Mouse (Mus musculus) lung, postnatal 0 days (tissue): ENCODE results near the gene Rnf144b. TPM values are rescaled to one million over a fixed set of nuclear protein-coding genes. Genes with fewer than 3 reads are reported as not detected.

Experiments
- ATAC-seq: fragments of 200-750 bp; cut with Nextera tagmentation; 2 replicates; pipeline ENCODE4 v1.8.0; 2017; ENCODE audit warnings: moderate library complexity
- DNase-seq: peaks from one replicate; pipeline ENCODE4 v3.0.0-alpha.2; 2016; ENCODE audit warnings: low spot score
- H3K27ac ChIP-seq: fragments of 300-500 bp; sonication (generic); 2 replicates; pipeline ENCODE4 v1.5.1; 2014; ENCODE audit warnings: antibody characterized with exemption, mild to moderate bottlenecking, low read length, mixed read lengths
- H3K27me3 ChIP-seq: fragments of 300-500 bp; sonication (generic); replicated peaks from 2 replicates; pipeline ENCODE4 v1.6.1; 2014; ENCODE audit warnings: low read length, mixed read lengths; ENCODE audit not compliant: insufficient read depth
- H3K36me3 ChIP-seq: fragments of 300-500 bp; sonication (generic); 2 replicates; pipeline ENCODE4 v1.6.1; 2014; ENCODE audit warnings: low read length, mixed read lengths; ENCODE audit not compliant: insufficient read depth
- H3K4me1 ChIP-seq: fragments of 300-500 bp; sonication (generic); 2 replicates; pipeline ENCODE4 v1.6.1; 2014; ENCODE audit warnings: antibody characterized with exemption, low read depth, low read length, mixed read lengths; ENCODE audit not compliant: insufficient read depth
- H3K4me2 ChIP-seq: fragments of 300-500 bp; sonication (generic); replicated peaks from 2 replicates; pipeline ENCODE4 v1.6.1; 2014; ENCODE audit warnings: low read depth, mild to moderate bottlenecking, low read length, moderate library complexity, mixed read lengths
- H3K4me3 ChIP-seq: fragments of 300-500 bp; sonication (generic); 2 replicates; pipeline ENCODE4 v1.5.1; 2014; ENCODE audit warnings: low read depth, low read length
- H3K9ac ChIP-seq: fragments of 300-500 bp; sonication (generic); replicated peaks from 2 replicates; pipeline ENCODE4 v1.6.1; 2014; ENCODE audit warnings: low read depth, mild to moderate bottlenecking
- H3K9me3 ChIP-seq: fragments of 300-500 bp; sonication (generic); 2 replicates; pipeline ENCODE4 v1.6.1; 2016; ENCODE audit warnings: low read length, mixed read lengths
- CTCF ChIP-seq: IDR thresholded peaks from 2 replicates; pipeline ENCODE4 v1.5.1; 2016; ENCODE audit warnings: antibody characterized with exemption, mild to moderate bottlenecking
- EP300 ChIP-seq: IDR thresholded peaks from 2 replicates; pipeline ENCODE4 v1.6.1; 2016; ENCODE audit warnings: antibody characterized with exemption, mild to moderate bottlenecking, control low read depth
- WGBS: fragments of 180-500 bp; shearing (Covaris S2); extraction: QIAGEN DNeasy Blood & Tissue Kit; methylation state at CpG from one replicate; pipeline ENCODE4 v1.1.7; 2014; 5-methylcytosine and 5-hydroxymethylcytosine counted together
- polyA plus RNA-seq: library from polyadenylated mRNA; unstranded; fragments of >200 nt; fragmentation: Nextera tagmentation; extraction: Ambion mirVana; gene quantifications from 2 replicates; pipeline ENCODE4 v1.2.1, GENCODE M21; 2015

Gene Rnf144b
- polyA plus RNA-seq, 1 experiment from 2014 or later: 3.2 TPM

DNA sequence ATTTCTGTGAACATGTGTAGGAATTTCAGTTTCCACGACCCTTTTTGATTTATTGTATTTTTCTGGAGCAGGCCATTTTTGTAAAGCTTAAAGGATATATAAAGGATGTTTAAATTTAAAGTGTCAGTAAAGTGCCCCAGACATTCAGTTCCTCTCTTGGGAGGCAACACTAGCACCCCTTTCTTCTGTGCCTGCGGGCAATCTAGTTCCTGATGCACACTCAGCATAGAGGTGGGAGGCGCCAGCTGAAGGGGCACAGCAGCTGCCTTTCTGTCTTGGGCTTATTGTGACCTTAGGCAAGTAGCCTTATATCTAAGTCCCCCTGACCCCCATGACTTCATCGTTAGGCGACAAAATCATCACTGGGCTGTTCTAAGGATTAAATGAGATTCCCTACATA, 42.3 kb downstream of the Rnf144b start:
- Histone ChIP-seq H3K27ac (no peak overlapping the region), H3K4me2 (no peak overlapping the region), H3K27me3 (no peaks in the 10 kb centered on the region), H3K9me3 (no peaks in the 10 kb centered on the region; the same call in 1 of the 2 replicates), H3K36me3 (no peaks in the 10 kb centered on the region), H3K4me3 (no peak overlapping the region), H3K9ac (no peak overlapping the region), H3K4me1 (no peaks in the 10 kb centered on the region)
- 71% methylated on average over 5 of the region's 5 CpGs for WGBS
- TF ChIP-seq CTCF: no peak
- TF ChIP-seq EP300: no peak
- DNase-seq: no peak
- no peak for ATAC-seq

DNA sequence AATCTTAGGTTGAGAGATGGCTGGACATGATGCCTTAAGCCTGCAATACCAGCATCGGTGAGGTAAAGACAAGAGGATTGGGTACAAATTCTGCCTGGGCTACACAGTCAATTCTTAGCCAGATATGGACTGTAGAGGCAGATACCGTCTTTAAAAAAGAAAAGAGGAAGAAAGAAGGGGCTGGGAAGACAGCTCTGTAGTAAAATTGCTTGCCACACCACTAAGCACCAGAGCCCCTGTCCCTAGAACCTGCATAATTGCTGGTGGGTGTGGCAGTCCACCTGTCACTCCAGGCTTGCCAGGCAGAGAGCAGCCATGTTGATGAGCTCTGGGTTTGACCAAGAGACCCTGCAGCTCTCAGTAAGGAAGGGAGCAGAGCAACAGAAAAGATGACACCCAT, 42.8 kb downstream of the Rnf144b start:
- H3K36me3 ChIP-seq: no peaks in the 10 kb centered on the region
- H3K9ac ChIP-seq: no peak overlapping the region
- H3K27me3 ChIP-seq: no peaks in the 10 kb centered on the region
- H3K4me3 ChIP-seq: no peak overlapping the region
- WGBS: 89% methylated on average over 2 of the region's 2 CpGs
- TF ChIP-seq EP300: no peak
- TF ChIP-seq CTCF: no peak
- H3K4me1 ChIP-seq: no peaks in the 10 kb centered on the region
- DNase-seq (no peak), ATAC-seq (no peak)
- no peak overlapping the region for H3K27ac ChIP-seq
- no peaks in the 10 kb centered on the region; the same call in 1 of the 2 replicates for H3K9me3 ChIP-seq
- no peak overlapping the region for H3K4me2 ChIP-seq

- H3K4me3 ChIP-seq: no peak overlapping the region
- H3K27me3 ChIP-seq: no peaks in the 10 kb centered on the region
- no peaks in the 10 kb centered on the region for H3K36me3 ChIP-seq
- TF ChIP-seq EP300: no peak
- no peak for TF ChIP-seq CTCF
- no peak overlapping the region for H3K9ac ChIP-seq
- DNase-seq (no peak), ATAC-seq (no peak)
- no peaks in the 10 kb centered on the region for H3K9me3 ChIP-seq
- WGBS: 19% methylated on average over 11 of the region's 11 CpGs
- H3K4me1 ChIP-seq: no peaks in the 10 kb centered on the region
- no peak overlapping the region for H3K27ac ChIP-seq
- no peak overlapping the region for H3K4me2 ChIP-seq
Observed at GRCm38 (mm10) chr13:47168484-47168883, 46.0 kb downstream of the Rnf144b start.

GRCm38 (mm10) chr13:47170026-47170425, 47.6 kb downstream of the Rnf144b start:
- H3K9me3 ChIP-seq: no peaks in the 10 kb centered on the region
- H3K9ac ChIP-seq: no peak overlapping the region
- DNase-seq: no peak
- no peak overlapping the region for H3K4me3 ChIP-seq
- no peak overlapping the region for H3K4me2 ChIP-seq
- no peaks in the 10 kb centered on the region for H3K4me1 ChIP-seq
- no peaks in the 10 kb centered on the region for H3K27me3 ChIP-seq
- H3K36me3 ChIP-seq: no peaks in the 10 kb centered on the region
- no peak for ATAC-seq
- H3K27ac ChIP-seq: no peak overlapping the region
- 76% methylated on average over 4 of the region's 4 CpGs for WGBS
- TF ChIP-seq CTCF (no peak), EP300 (no peak)

GRCm38 (mm10) chr13:47170811-47171555, 48.5 kb downstream of the Rnf144b start:
- Histone ChIP-seq H3K27ac (no peak overlapping the region), H3K9me3 (no peaks in the 10 kb centered on the region), H3K4me3 (no peak overlapping the region), H3K4me2 (no peak overlapping the region), H3K9ac (no peak overlapping the region), H3K36me3 (no peaks in the 10 kb centered on the region), H3K4me1 (no peaks in the 10 kb centered on the region), H3K27me3 (no peaks in the 10 kb centered on the region)
- ATAC-seq: peak; percentile 28; the same call in 1 of the 2 replicates
- TF ChIP-seq EP300 (no peak), CTCF (no peak)
- WGBS: 58% methylated on average over 13 of the region's 13 CpGs
- no peak for DNase-seq

- no peaks in the 10 kb centered on the region for H3K4me1 ChIP-seq
- DNase-seq: no peak
- H3K27ac ChIP-seq: no peak overlapping the region
- no peak overlapping the region for H3K9ac ChIP-seq
- H3K4me2 ChIP-seq: no peak overlapping the region
- no peaks in the 10 kb centered on the region for H3K9me3 ChIP-seq
- H3K4me3 ChIP-seq: no peak overlapping the region
- TF ChIP-seq EP300: no peak
- WGBS: 36% methylated on average over 10 of the region's 10 CpGs
- no peak for ATAC-seq
- H3K27me3 ChIP-seq: no peaks in the 10 kb centered on the region
- H3K36me3 ChIP-seq: no peaks in the 10 kb centered on the region
Observed at GRCm38 (mm10) chr13:47172891-47173290, 50.4 kb downstream of the Rnf144b start.
